Mouse (Mus musculus): ENCODE results near the gene Hormad2. TPM values are rescaled to one million over a fixed set of nuclear protein-coding genes. Genes with fewer than 3 reads are reported as not detected.

Gene Hormad2
- polyA plus RNA-seq, 1 experiment from 2014 or later = 0.38 TPM

DNA sequence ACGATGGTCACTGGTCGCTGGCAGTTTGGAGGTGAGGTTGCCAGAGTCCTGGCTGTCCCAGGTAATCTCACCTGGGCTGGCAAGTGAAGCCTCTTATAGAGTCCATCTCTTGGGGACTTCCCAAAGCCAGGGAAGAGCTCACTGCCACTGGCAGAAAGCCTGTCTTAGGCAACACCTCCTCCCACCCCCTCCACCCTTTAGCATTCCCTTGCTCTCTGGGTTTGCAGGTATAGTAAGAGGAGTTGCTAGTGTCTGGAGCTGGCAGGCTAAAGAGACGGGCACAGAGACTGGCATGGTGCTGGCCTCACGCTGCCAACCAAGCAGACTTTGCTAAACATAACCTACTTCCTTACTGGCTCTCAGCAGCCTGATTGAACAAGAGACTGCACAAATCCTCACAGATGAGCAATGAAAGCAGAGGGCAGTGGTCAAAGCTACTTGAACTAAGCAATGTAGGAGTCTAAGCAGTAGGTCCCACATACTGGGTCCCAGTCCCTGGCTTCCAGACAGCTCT lies 35.3 kb upstream of the Hormad2 start:
- H3K9me3 ChIP-seq (ENCODE audit: control insufficient read depth, low read length) = no peaks in the 10 kb centered on the region
- H3K4me3 ChIP-seq (ENCODE audit: control insufficient read depth in 1 of 2, insufficient read depth in 1 of 2, low read depth in 1 of 2, low read length in 2 of 2) = no peak overlapping the region
- H3K4me1 ChIP-seq (ENCODE audit: control insufficient read depth in 2 of 2, insufficient read depth in 2 of 2, low read length in 2 of 2) = no peaks in the 10 kb centered on the region
- no peak for ATAC-seq (ENCODE audit: insufficient number of reproducible peaks, insufficient read depth, low FRiP score, low read depth)
- no peak overlapping the region for H3K9ac ChIP-seq (ENCODE audit: low read length)
- peaks cover 29% of the 10 kb centered on the region for H3K36me3 ChIP-seq (ENCODE audit: control insufficient read depth, insufficient read depth, low read length)
- no peak overlapping the region for H3K27ac ChIP-seq (replicated peaks in 1 of 2; ENCODE audit: control insufficient read depth in 1 of 2, insufficient read depth in 1 of 2, low read depth in 2 of 2, low read length in 2 of 2)
- H3K27me3 ChIP-seq (ENCODE audit: control insufficient read depth, insufficient read depth, low read length) = no peaks in the 10 kb centered on the region
- no peak overlapping the region for H3K4me2 ChIP-seq (ENCODE audit: low read length)
- 90% methylated on average over 4 of the region's 4 CpGs for WGBS

DNA sequence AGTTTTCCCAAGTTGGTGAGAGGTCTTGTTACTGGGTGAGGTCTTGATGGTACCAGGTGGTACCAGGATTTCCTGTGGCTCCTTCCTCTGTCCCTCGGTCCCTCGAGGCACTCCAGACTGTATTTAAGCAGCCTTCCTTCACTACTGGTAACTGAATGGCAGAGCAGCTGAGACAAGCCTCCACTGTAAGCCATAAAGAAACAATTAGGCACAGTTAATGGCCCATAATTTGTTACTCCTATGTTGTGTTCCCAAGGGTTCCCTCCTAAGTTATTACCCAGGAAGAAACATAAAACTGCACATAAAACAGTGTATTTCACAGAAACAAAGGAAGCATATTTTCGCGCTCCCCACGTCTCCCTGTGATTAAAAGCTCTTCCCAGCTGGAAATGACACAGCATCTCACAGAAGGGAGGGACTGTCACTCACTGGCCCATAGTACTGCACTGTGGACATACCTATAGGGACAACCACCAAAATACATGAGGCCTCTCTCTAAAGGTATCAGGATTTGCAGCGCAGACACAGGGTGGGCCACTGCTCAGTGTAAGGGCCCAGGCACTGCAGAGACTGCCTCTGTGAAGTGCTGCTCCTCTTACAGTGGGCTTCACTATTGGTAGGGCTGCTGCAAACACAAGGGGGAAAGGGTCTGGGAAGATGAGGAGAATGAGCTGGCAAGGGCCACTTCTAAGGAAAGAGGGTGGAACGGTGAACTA lies 31.7 kb upstream of the Hormad2 start:
- Histone ChIP-seq H3K9ac (ENCODE audit: low read length) (no peak overlapping the region), H3K36me3 (ENCODE audit: control insufficient read depth, insufficient read depth, low read length) (no peaks in the 10 kb centered on the region), H3K9me3 (ENCODE audit: control insufficient read depth, low read length) (no peaks in the 10 kb centered on the region), H3K27ac (replicated peaks in 1 of 2; ENCODE audit: control insufficient read depth in 1 of 2, insufficient read depth in 1 of 2, low read depth in 2 of 2, low read length in 2 of 2) (no peak overlapping the region), H3K4me1 (ENCODE audit: control insufficient read depth in 2 of 2, insufficient read depth in 2 of 2, low read length in 2 of 2) (no peaks in the 10 kb centered on the region), H3K4me3 (ENCODE audit: control insufficient read depth in 1 of 2, insufficient read depth in 1 of 2, low read depth in 1 of 2, low read length in 2 of 2) (no peak overlapping the region), H3K27me3 (ENCODE audit: control insufficient read depth, insufficient read depth, low read length) (no peaks in the 10 kb centered on the region), H3K4me2 (ENCODE audit: low read length) (no peak overlapping the region)
- 72% methylated on average over 7 of the region's 7 CpGs for WGBS
- no peak for ATAC-seq (ENCODE audit: insufficient number of reproducible peaks, insufficient read depth, low FRiP score, low read depth)

DNA sequence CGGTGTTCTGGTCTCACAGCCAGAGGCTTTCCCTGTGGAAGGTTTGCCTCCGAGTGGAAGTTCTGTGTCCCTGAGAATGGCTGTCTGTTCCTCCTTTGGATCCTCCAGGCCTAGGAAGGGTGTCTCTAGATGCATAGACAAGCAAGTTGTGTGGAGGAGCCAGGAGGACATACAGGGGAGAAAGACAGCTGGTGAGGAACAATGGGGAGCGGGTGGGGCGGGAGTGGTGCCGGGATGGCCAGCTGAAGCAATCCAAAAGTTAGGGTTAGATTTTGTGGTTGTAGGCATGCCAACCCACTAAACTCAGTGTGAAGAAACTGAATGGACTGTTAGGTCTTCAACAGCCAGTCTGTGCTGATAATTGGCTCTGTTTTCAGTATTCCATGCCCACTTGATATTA lies 30.8 kb upstream of the Hormad2 start:
- no peaks in the 10 kb centered on the region for H3K36me3 ChIP-seq (ENCODE audit: control insufficient read depth, insufficient read depth, low read length)
- H3K4me1 ChIP-seq (ENCODE audit: control insufficient read depth in 2 of 2, insufficient read depth in 2 of 2, low read length in 2 of 2) = no peaks in the 10 kb centered on the region
- no peak overlapping the region for H3K4me3 ChIP-seq (ENCODE audit: control insufficient read depth in 1 of 2, insufficient read depth in 1 of 2, low read depth in 1 of 2, low read length in 2 of 2)
- H3K27ac ChIP-seq (replicated peaks in 1 of 2; ENCODE audit: control insufficient read depth in 1 of 2, insufficient read depth in 1 of 2, low read depth in 2 of 2, low read length in 2 of 2) = no peak overlapping the region
- 79% methylated on average over 5 of the region's 5 CpGs for WGBS
- no peak overlapping the region for H3K4me2 ChIP-seq (ENCODE audit: low read length)
- no peak for ATAC-seq (ENCODE audit: insufficient number of reproducible peaks, insufficient read depth, low FRiP score, low read depth)
- no peak overlapping the region for H3K9ac ChIP-seq (ENCODE audit: low read length)
- H3K27me3 ChIP-seq (ENCODE audit: control insufficient read depth, insufficient read depth, low read length) = no peaks in the 10 kb centered on the region
- H3K9me3 ChIP-seq (ENCODE audit: control insufficient read depth, low read length) = no peaks in the 10 kb centered on the region

DNA sequence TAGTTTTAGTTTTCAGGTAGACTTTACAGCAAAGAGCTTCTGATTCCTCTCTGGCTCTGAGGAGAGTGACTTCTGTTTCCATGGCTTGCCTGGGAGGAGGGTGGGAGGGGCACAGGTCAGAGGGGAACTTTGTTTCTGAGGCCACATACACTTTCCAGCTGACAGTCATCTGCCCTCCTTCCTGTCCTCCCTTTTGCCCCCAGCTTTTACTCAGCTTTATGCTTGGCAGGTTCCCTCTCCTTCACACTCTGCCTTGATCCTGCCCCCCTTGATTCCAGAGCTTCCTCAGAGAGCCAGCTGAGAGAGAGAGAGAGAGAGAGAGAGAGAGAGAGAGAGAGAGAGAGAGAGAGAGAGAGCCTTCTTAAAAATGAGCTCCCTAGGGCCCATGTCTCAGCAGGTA lies 30.3 kb upstream of the Hormad2 start:
- no peaks in the 10 kb centered on the region for H3K9me3 ChIP-seq (ENCODE audit: control insufficient read depth, low read length)
- H3K4me3 ChIP-seq (ENCODE audit: control insufficient read depth in 1 of 2, insufficient read depth in 1 of 2, low read depth in 1 of 2, low read length in 2 of 2) = no peak overlapping the region
- no peaks in the 10 kb centered on the region for H3K36me3 ChIP-seq (ENCODE audit: control insufficient read depth, insufficient read depth, low read length)
- H3K27ac ChIP-seq (replicated peaks in 1 of 2; ENCODE audit: control insufficient read depth in 1 of 2, insufficient read depth in 1 of 2, low read depth in 2 of 2, low read length in 2 of 2) = no peak overlapping the region
- H3K4me1 ChIP-seq (ENCODE audit: control insufficient read depth in 2 of 2, insufficient read depth in 2 of 2, low read length in 2 of 2) = no peaks in the 10 kb centered on the region
- no peak overlapping the region for H3K9ac ChIP-seq (ENCODE audit: low read length)
- H3K4me2 ChIP-seq (ENCODE audit: low read length) = no peak overlapping the region
- no peaks in the 10 kb centered on the region for H3K27me3 ChIP-seq (ENCODE audit: control insufficient read depth, insufficient read depth, low read length)
- no peak for ATAC-seq (ENCODE audit: insufficient number of reproducible peaks, insufficient read depth, low FRiP score, low read depth)

DNA sequence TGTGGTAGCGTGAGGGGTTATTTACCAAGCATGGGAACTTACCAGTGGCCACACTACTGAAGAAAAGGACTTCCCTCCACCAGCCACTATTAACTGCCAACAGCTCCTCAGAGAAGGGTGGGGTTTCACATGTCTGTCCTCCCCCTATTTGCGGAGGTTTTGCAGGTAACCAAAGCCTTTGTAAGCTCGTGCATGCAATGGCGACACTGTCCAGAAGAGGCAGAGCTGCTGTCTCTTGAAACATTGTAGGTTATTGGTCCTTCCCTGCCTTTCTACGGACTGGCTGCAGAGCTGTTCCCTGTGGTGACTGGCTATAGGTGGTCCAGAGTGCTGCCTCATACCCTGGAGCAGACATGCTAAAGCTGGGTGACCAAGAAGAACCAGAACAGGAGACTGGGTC lies 28.2 kb upstream of the Hormad2 start:
- 60% methylated on average over 5 of the region's 5 CpGs for WGBS
- ATAC-seq (ENCODE audit: insufficient number of reproducible peaks, insufficient read depth, low FRiP score, low read depth) = no peak
- no peaks in the 10 kb centered on the region for H3K36me3 ChIP-seq (ENCODE audit: control insufficient read depth, insufficient read depth, low read length)
- no peaks in the 10 kb centered on the region for H3K4me1 ChIP-seq (ENCODE audit: control insufficient read depth in 2 of 2, insufficient read depth in 2 of 2, low read length in 2 of 2)
- H3K4me3 ChIP-seq (ENCODE audit: control insufficient read depth in 1 of 2, insufficient read depth in 1 of 2, low read depth in 1 of 2, low read length in 2 of 2) = no peak overlapping the region
- H3K4me2 ChIP-seq (ENCODE audit: low read length) = no peak overlapping the region
- H3K27ac ChIP-seq (replicated peaks in 1 of 2; ENCODE audit: control insufficient read depth in 1 of 2, insufficient read depth in 1 of 2, low read depth in 2 of 2, low read length in 2 of 2) = no peak overlapping the region
- H3K9ac ChIP-seq (ENCODE audit: low read length) = no peak overlapping the region
- H3K27me3 ChIP-seq (ENCODE audit: control insufficient read depth, insufficient read depth, low read length) = no peaks in the 10 kb centered on the region
- no peaks in the 10 kb centered on the region for H3K9me3 ChIP-seq (ENCODE audit: control insufficient read depth, low read length)

DNA sequence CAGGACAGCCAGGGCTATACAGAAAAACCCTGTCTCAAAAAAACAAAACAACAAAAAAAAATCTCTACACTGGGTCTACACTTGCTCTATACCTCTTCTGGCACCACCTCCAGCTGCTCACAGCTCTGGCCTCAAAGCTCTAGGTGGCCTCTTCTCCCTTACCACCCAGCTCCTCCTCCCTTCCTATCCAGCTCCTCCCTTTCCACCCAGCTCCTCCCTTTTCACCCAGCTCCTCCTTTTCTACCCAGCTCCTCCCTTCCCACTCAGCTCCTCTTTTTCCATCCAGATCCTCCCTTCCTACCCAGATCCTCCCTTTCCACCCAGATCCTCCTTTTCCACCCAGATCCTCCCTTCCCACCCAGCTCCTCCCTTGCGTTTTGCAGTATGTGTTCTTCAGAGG lies 26.5 kb upstream of the Hormad2 start:
- Histone ChIP-seq H3K36me3 (ENCODE audit: control insufficient read depth, insufficient read depth, low read length) (no peaks in the 10 kb centered on the region), H3K9me3 (ENCODE audit: control insufficient read depth, low read length) (no peaks in the 10 kb centered on the region), H3K27ac (replicated peaks in 1 of 2; ENCODE audit: control insufficient read depth in 1 of 2, insufficient read depth in 1 of 2, low read depth in 2 of 2, low read length in 2 of 2) (no peak overlapping the region), H3K27me3 (ENCODE audit: control insufficient read depth, insufficient read depth, low read length) (no peaks in the 10 kb centered on the region), H3K9ac (ENCODE audit: low read length) (no peak overlapping the region), H3K4me2 (ENCODE audit: low read length) (no peak overlapping the region), H3K4me1 (ENCODE audit: control insufficient read depth in 2 of 2, insufficient read depth in 2 of 2, low read length in 2 of 2) (no peaks in the 10 kb centered on the region), H3K4me3 (ENCODE audit: control insufficient read depth in 1 of 2, insufficient read depth in 1 of 2, low read depth in 1 of 2, low read length in 2 of 2) (no peak overlapping the region)
- ATAC-seq (ENCODE audit: insufficient number of reproducible peaks, insufficient read depth, low FRiP score, low read depth) = no peak
- WGBS = 86% methylated on average over 1 of the region's 1 CpGs

DNA sequence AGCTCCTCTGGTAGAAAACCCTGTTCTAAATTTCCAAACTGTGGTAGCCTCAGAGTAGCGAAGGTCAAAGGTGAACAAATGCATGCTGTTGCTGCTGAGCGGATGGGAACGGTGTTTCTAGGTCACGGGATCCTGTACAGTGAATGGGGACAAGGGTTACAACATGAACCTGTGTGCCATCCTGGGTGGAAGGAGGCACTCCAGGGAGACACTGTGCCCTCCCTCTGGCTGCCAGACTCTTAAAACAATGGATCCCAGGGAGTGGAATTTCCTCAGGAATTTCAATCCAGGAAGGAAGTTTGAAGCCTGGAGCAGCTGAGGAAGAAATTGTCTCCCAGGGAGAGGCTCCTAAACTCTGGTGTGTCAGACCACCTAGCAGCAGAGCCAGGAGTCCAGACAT lies 25.3 kb upstream of the Hormad2 start:
- Histone ChIP-seq H3K4me2 (ENCODE audit: low read length) (no peak overlapping the region), H3K36me3 (ENCODE audit: control insufficient read depth, insufficient read depth, low read length) (no peaks in the 10 kb centered on the region), H3K9me3 (ENCODE audit: control insufficient read depth, low read length) (no peaks in the 10 kb centered on the region), H3K27me3 (ENCODE audit: control insufficient read depth, insufficient read depth, low read length) (no peaks in the 10 kb centered on the region), H3K27ac (replicated peaks in 1 of 2; ENCODE audit: control insufficient read depth in 1 of 2, insufficient read depth in 1 of 2, low read depth in 2 of 2, low read length in 2 of 2) (peak overlapping the region in 1 of 2 experiments; percentile 25; a peak in 1 of 4 replicates), H3K4me3 (ENCODE audit: control insufficient read depth in 1 of 2, insufficient read depth in 1 of 2, low read depth in 1 of 2, low read length in 2 of 2) (no peak overlapping the region), H3K4me1 (ENCODE audit: control insufficient read depth in 2 of 2, insufficient read depth in 2 of 2, low read length in 2 of 2) (no peaks in the 10 kb centered on the region), H3K9ac (ENCODE audit: low read length) (no peak overlapping the region)
- WGBS = 50% methylated on average over 4 of the region's 4 CpGs
- no peak for ATAC-seq (ENCODE audit: insufficient number of reproducible peaks, insufficient read depth, low FRiP score, low read depth)

DNA sequence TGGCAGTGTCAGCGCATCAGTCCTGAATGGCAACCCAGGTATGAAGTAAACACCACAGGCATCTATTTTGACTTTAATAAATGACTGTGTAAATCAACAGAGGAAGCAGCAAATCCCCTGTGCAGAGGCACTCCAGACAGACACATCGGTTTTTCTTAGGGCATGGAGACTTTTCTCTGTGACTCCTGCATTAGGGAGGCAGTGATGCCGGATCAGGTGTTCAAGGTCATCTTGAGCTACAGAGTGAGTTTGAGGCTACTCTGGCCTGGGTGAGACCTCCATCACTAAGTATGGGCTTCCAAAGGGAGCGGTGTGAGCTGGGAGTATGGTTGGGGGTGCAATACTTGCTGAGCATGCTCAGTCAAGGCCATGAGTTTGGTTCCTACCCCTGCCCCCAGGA lies 23.7 kb upstream of the Hormad2 start:
- 84% methylated on average over 4 of the region's 4 CpGs for WGBS
- Histone ChIP-seq H3K27me3 (ENCODE audit: control insufficient read depth, insufficient read depth, low read length) (peaks cover 5% of the 10 kb centered on the region; the same call in 1 of the 2 replicates), H3K27ac (replicated peaks in 1 of 2; ENCODE audit: control insufficient read depth in 1 of 2, insufficient read depth in 1 of 2, low read depth in 2 of 2, low read length in 2 of 2) (no peak overlapping the region), H3K9ac (ENCODE audit: low read length) (no peak overlapping the region), H3K4me2 (ENCODE audit: low read length) (no peak overlapping the region), H3K4me3 (ENCODE audit: control insufficient read depth in 1 of 2, insufficient read depth in 1 of 2, low read depth in 1 of 2, low read length in 2 of 2) (no peak overlapping the region), H3K4me1 (ENCODE audit: control insufficient read depth in 2 of 2, insufficient read depth in 2 of 2, low read length in 2 of 2) (no peaks in the 10 kb centered on the region), H3K9me3 (ENCODE audit: control insufficient read depth, low read length) (no peaks in the 10 kb centered on the region), H3K36me3 (ENCODE audit: control insufficient read depth, insufficient read depth, low read length) (no peaks in the 10 kb centered on the region)
- no peak for ATAC-seq (ENCODE audit: insufficient number of reproducible peaks, insufficient read depth, low FRiP score, low read depth)

All from heart, embryonic 14.5 days (tissue).